Mouse (Mus musculus): ENCODE data around the gene Add2. TPM values are rescaled to one million over a fixed set of nuclear protein-coding genes. Genes with fewer than 3 reads are reported as not detected.

Add2 gene
- polyA plus RNA-seq, 1 experiment = 121 TPM

DNA sequence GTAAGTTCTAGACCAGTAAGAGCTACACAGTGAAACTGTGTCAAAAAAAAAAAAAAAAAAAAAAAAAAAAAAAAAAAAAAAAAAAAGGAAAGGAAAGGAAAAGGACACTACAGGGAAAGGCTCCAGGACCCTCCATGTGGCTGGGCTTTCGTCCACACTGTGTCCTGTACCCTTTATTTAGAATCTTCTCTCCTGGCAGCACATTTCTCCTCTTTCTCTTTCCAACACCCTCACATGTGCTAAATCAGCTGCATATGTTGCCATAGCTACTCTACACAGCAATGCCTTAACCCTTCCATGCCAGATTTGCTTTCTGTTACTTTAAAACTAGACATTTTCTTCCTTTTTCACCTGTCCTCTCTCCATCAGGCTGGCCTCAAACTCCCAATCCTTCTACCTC, 11.7 kb downstream of the Add2 start:
- H3K4me3 ChIP-seq (ENCODE audit: insufficient read depth, low read length) = no peak overlapping the region
- TF ChIP-seq CTCF (IDR thresholded peaks at IDR 0.05; ENCODE audit: extremely low read depth, insufficient read depth, low read length) = no peak
- no peak for TF ChIP-seq POLR2A (IDR thresholded peaks at IDR 0.05; ENCODE audit: extremely low read depth, insufficient read depth, low read length)
- H3K4me1 ChIP-seq (ENCODE audit: control insufficient read depth, insufficient read depth, low read length) = peaks cover 16% of the 10 kb centered on the region
- H3K27ac ChIP-seq (ENCODE audit: insufficient read depth, low read length) = peak overlapping the region; percentile 89; the same call in 1 of the 2 replicates

GRCm38 (mm10) chr6:86047510-86047909, 19.0 kb downstream of the Add2 start:
- no peak overlapping the region for H3K4me3 ChIP-seq (ENCODE audit: insufficient read depth, low read length)
- peak overlapping the region; percentile 92 for H3K27ac ChIP-seq (ENCODE audit: insufficient read depth, low read length)
- TF ChIP-seq POLR2A (IDR thresholded peaks at IDR 0.05; ENCODE audit: extremely low read depth, insufficient read depth, low read length) (no peak), CTCF (IDR thresholded peaks at IDR 0.05; ENCODE audit: extremely low read depth, insufficient read depth, low read length) (no peak)

DNA sequence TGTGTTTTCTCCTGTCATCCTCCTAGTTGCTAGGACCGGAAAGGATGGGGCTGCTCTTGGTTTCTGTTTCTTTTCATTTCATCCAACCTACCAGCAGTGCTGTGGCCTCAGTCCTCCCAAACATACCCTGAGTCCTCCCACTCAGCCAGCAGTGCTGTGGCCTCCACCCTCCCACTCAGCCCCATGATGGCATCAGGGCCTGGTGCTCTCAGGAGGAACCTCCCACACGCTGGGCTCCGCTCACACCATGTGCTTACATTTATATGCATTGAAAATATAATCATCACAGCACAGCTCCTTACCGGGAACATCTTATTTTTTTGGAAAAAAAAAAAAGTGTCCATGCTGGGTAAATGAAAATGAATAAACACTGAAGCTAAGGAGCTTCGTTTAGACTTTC, 20.0 kb downstream of the Add2 start:
- Histone ChIP-seq H3K4me1 (ENCODE audit: control insufficient read depth, insufficient read depth, low read length) (peaks cover 40% of the 10 kb centered on the region), H3K27ac (ENCODE audit: insufficient read depth, low read length) (peak overlapping the region; percentile 92; the same call in 1 of the 2 replicates), H3K4me3 (ENCODE audit: insufficient read depth, low read length) (no peak overlapping the region)
- TF ChIP-seq POLR2A (IDR thresholded peaks at IDR 0.05; ENCODE audit: extremely low read depth, insufficient read depth, low read length) (no peak), CTCF (IDR thresholded peaks at IDR 0.05; ENCODE audit: extremely low read depth, insufficient read depth, low read length) (no peak)

More at GRCm38 (mm10) chr6:86047510-86047909, 19.0 kb downstream of the Add2 start:
- H3K4me1 ChIP-seq (ENCODE audit: control insufficient read depth, insufficient read depth, low read length) = peaks cover 35% of the 10 kb centered on the region

- TF ChIP-seq CTCF (IDR thresholded peaks at IDR 0.05; ENCODE audit: extremely low read depth, insufficient read depth, low read length) = no peak
- TF ChIP-seq POLR2A (IDR thresholded peaks at IDR 0.05; ENCODE audit: extremely low read depth, insufficient read depth, low read length) = no peak
- H3K4me3 ChIP-seq (ENCODE audit: insufficient read depth, low read length) = no peak overlapping the region
- H3K27ac ChIP-seq (ENCODE audit: insufficient read depth, low read length) = no peak overlapping the region; the same call in 1 of the 2 replicates
- peaks cover 34% of the 10 kb centered on the region for H3K4me1 ChIP-seq (ENCODE audit: control insufficient read depth, insufficient read depth, low read length)
Measured at GRCm38 (mm10) chr6:86050586-86051268, 22.2 kb downstream of the Add2 start.

GRCm38 (mm10) chr6:86052032-86052459, 23.6 kb downstream of the Add2 start:
- no peak for TF ChIP-seq POLR2A (IDR thresholded peaks at IDR 0.05; ENCODE audit: extremely low read depth, insufficient read depth, low read length)
- no peak for TF ChIP-seq CTCF (IDR thresholded peaks at IDR 0.05; ENCODE audit: extremely low read depth, insufficient read depth, low read length)
- peaks cover 33% of the 10 kb centered on the region for H3K4me1 ChIP-seq (ENCODE audit: control insufficient read depth, insufficient read depth, low read length)
- H3K27ac ChIP-seq (ENCODE audit: insufficient read depth, low read length) = peak overlapping the region; percentile 60
- H3K4me3 ChIP-seq (ENCODE audit: insufficient read depth, low read length) = no peak overlapping the region

DNA sequence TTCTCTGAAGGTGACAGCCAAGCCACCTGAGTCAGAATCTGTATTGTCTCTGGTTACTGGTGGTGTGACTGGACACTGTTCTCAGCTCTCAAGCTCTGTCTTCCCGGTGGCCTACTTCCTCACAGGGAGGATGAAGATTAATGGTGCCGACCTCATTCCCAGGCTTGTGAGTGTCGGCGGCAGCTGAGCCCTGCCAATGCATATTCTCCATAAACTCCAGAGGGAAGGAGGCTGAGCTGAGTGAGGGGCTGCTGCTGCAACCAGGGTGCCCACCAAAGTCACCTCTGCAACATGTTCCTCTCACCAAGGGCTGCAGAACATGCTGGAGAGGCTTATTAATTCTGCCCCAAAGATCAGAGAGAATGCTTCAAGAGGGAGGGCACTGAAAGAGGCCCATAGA, 24.1 kb downstream of the Add2 start:
- Histone ChIP-seq H3K4me3 (ENCODE audit: insufficient read depth, low read length) (no peak overlapping the region), H3K27ac (ENCODE audit: insufficient read depth, low read length) (peak overlapping the region; percentile 60), H3K4me1 (ENCODE audit: control insufficient read depth, insufficient read depth, low read length) (peaks cover 33% of the 10 kb centered on the region)
- TF ChIP-seq CTCF (IDR thresholded peaks at IDR 0.05; ENCODE audit: extremely low read depth, insufficient read depth, low read length) (no peak), POLR2A (IDR thresholded peaks at IDR 0.05; ENCODE audit: extremely low read depth, insufficient read depth, low read length) (no peak)

DNA sequence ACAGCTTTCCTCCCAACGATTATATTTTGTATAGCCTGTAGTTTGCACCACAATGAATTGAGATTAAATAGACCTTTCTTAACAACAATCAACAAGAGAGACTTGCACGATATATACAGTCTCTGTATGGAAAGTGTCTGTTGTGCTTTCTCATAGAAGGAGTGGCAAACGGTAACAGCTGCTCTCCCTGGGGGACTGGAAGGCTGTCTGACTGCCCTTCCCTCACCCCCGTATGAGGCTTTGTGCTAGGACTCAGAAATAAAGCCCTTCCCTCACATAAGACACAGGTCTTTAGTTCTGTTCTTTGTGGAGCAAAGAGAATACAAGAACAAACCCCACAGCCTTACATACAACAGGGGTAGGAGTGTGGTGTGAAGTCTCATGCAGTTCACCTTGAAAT, 24.6 kb downstream of the Add2 start:
- peak overlapping the region; percentile 60; the same call in 1 of the 2 replicates for H3K27ac ChIP-seq (ENCODE audit: insufficient read depth, low read length)
- no peak overlapping the region for H3K4me3 ChIP-seq (ENCODE audit: insufficient read depth, low read length)
- TF ChIP-seq POLR2A (IDR thresholded peaks at IDR 0.05; ENCODE audit: extremely low read depth, insufficient read depth, low read length) (no peak), CTCF (IDR thresholded peaks at IDR 0.05; ENCODE audit: extremely low read depth, insufficient read depth, low read length) (no peak)
- H3K4me1 ChIP-seq (ENCODE audit: control insufficient read depth, insufficient read depth, low read length) = peaks cover 33% of the 10 kb centered on the region

- peaks cover 34% of the 10 kb centered on the region for H3K4me1 ChIP-seq (ENCODE audit: control insufficient read depth, insufficient read depth, low read length)
- peak overlapping the region; percentile 60 for H3K27ac ChIP-seq (ENCODE audit: insufficient read depth, low read length)
- TF ChIP-seq POLR2A (IDR thresholded peaks at IDR 0.05; ENCODE audit: extremely low read depth, insufficient read depth, low read length) (no peak), CTCF (IDR thresholded peaks at IDR 0.05; ENCODE audit: extremely low read depth, insufficient read depth, low read length) (no peak)
- H3K4me3 ChIP-seq (ENCODE audit: insufficient read depth, low read length) = no peak overlapping the region
Measured at GRCm38 (mm10) chr6:86053594-86053993, 25.1 kb downstream of the Add2 start.

GRCm38 (mm10) chr6:86058475-86058874, 30.0 kb downstream of the Add2 start:
- TF ChIP-seq CTCF (IDR thresholded peaks at IDR 0.05; ENCODE audit: extremely low read depth, insufficient read depth, low read length) (no peak), POLR2A (IDR thresholded peaks at IDR 0.05; ENCODE audit: extremely low read depth, insufficient read depth, low read length) (no peak)
- Histone ChIP-seq H3K4me1 (ENCODE audit: control insufficient read depth, insufficient read depth, low read length) (peaks cover 34% of the 10 kb centered on the region), H3K4me3 (ENCODE audit: insufficient read depth, low read length) (no peak overlapping the region), H3K27ac (ENCODE audit: insufficient read depth, low read length) (peak overlapping the region; percentile 54; the same call in 1 of the 2 replicates)

Data from cortical plate, adult 2 months (tissue).